Mouse (Mus musculus) lung, embryonic 14.5 days (tissue): Measurements from ENCODE around the gene Cep68. TPM values are rescaled to one million over a fixed set of nuclear protein-coding genes. Genes with fewer than 3 reads are reported as not detected.

Experiments
- ATAC-seq: fragments of 200-750 bp; cut with Nextera tagmentation; 2 replicates; pipeline ENCODE4 v1.8.0; 2017; ENCODE audit warnings: mild to moderate bottlenecking, moderate TSS enrichment, moderate library complexity; ENCODE audit not compliant: insufficient read depth
- DNase-seq: peaks from one replicate; pipeline ENCODE4 v3.0.0-alpha.2; 2015
- H3K27ac ChIP-seq: fragments of 300-500 bp; sonication (generic); 2 replicates; pipeline ENCODE4 v1.5.1; 2014; ENCODE audit warnings: low read depth, mild to moderate bottlenecking, moderate library complexity
- H3K27me3 ChIP-seq: fragments of 300-500 bp; sonication (generic); 2 replicates; pipeline ENCODE4 v1.6.1; 2014; ENCODE audit warnings: low read length, control low read depth; ENCODE audit not compliant: insufficient read depth
- H3K36me3 ChIP-seq: fragments of 300-500 bp; sonication (generic); 2 replicates; pipeline ENCODE4 v1.6.1; 2014; ENCODE audit warnings: control low read depth; ENCODE audit not compliant: insufficient read depth
- H3K4me1 ChIP-seq: fragments of 300-500 bp; sonication (generic); 2 replicates; pipeline ENCODE4 v1.6.1; 2014; ENCODE audit warnings: antibody characterized with exemption, control low read depth; ENCODE audit not compliant: insufficient read depth
- H3K4me2 ChIP-seq: fragments of 300-500 bp; sonication (generic); 2 replicates; pipeline ENCODE4 v1.6.1; 2014; ENCODE audit warnings: mild to moderate bottlenecking
- H3K4me3 ChIP-seq: fragments of 300-500 bp; sonication (generic); 2 replicates; pipeline ENCODE4 v1.5.1; 2014; ENCODE audit warnings: low read depth, low read length
- H3K9ac ChIP-seq: fragments of 300-500 bp; sonication (generic); 2 replicates; pipeline ENCODE4 v1.6.1; 2014
- H3K9me3 ChIP-seq: fragments of 300-500 bp; sonication (generic); 2 replicates; pipeline ENCODE4 v1.6.1; 2016; ENCODE audit warnings: low read depth, low read length, control low read depth
- CTCF ChIP-seq: IDR thresholded peaks from 2 replicates; pipeline ENCODE4 v1.5.1; 2016; ENCODE audit warnings: antibody characterized with exemption, low read depth
- WGBS: fragments of 180-500 bp; shearing (Covaris S2); extraction: QIAGEN DNeasy Blood & Tissue Kit; methylation state at CpG from one replicate; pipeline ENCODE4 v1.1.7; 2014; 5-methylcytosine and 5-hydroxymethylcytosine counted together
- polyA plus RNA-seq: library from polyadenylated mRNA; unstranded; fragments of >200 nt; fragmentation: Nextera tagmentation; extraction: Ambion mirVana; gene quantifications from 2 replicates; pipeline ENCODE4 v1.2.1, GENCODE M21; 2014

Cep68 gene
- polyA plus RNA-seq, 1 experiment from 2014 or later = 46.6 TPM

DNA sequence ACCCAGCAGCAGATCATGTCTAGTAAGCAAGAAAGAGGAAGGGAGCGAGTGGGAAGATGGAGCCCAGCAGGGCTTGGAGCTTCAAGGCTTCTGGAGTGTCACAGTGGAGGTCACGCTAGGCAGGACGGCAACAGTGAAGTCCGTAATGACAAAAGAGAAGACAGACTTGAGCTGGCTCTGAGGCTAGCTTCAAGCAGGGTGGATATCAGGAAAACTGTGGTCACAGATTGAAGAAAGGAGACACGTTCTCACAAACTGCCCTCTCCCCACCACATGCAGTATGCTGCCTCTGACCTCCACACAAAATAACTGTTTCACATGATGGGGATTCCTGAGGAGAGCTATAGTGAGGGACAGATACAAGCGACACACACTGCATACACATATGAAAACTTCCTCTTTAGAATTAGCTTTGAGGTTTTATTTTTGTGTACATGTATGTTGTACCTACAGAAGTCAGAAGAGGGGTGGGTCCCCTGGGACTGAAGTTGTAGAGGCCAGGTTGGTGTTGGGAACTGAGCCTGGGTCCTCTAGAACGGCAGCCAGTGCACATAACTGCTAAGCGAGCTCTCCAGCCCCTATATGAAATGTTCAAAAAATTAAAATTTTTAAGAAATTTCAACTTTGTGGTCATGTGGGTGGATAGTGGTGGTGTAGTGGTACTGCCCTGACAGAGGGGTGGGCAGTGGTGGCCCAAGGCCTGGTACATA is 1.9 kb downstream of the Cep68 start:
- H3K36me3 ChIP-seq = peaks cover 33% of the 10 kb centered on the region; the same call in 1 of the 2 replicates
- ATAC-seq = no peak
- no peaks in the 10 kb centered on the region for H3K27me3 ChIP-seq
- 75% methylated on average over 8 of the region's 8 CpGs for WGBS
- H3K27ac ChIP-seq = no peak overlapping the region; the same call in 1 of the 2 replicates
- TF ChIP-seq CTCF = no peak
- peak overlapping the region; percentile 97; the same call in 1 of the 2 replicates for H3K4me3 ChIP-seq
- peaks cover 8% of the 10 kb centered on the region for H3K4me1 ChIP-seq
- H3K4me2 ChIP-seq = peak overlapping the region; percentile 88
- no peak for DNase-seq
- H3K9ac ChIP-seq = no peak overlapping the region
- H3K9me3 ChIP-seq = no peaks in the 10 kb centered on the region

DNA sequence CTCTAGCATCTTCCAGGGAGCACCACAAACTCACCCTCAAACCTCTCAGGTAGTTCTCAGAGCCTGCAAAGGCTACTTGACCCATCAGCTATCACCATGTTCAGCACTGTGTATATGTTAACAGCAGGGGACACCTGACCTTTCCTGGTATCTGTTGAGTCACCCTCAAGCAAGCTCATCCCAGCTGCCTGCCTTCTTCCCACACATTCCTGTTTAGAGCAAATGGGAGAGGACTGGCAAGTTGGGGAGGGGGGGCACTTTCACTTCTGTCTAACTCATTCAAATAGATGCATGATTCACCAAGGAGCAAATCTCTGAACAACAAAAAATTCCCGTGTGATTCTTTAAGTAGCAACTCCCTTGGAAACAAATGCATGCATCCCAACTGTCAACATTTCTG is 2.6 kb downstream of the Cep68 start:
- TF ChIP-seq CTCF = no peak
- DNase-seq (no peak), ATAC-seq (no peak)
- Histone ChIP-seq H3K9me3 (no peaks in the 10 kb centered on the region), H3K9ac (no peak overlapping the region), H3K27ac (no peak overlapping the region), H3K4me2 (peak overlapping the region; percentile 88; the same call in 1 of the 2 replicates), H3K36me3 (peaks cover 37% of the 10 kb centered on the region), H3K27me3 (no peaks in the 10 kb centered on the region), H3K4me1 (peaks cover 8% of the 10 kb centered on the region), H3K4me3 (no peak overlapping the region)
- WGBS = 41% methylated on average over 1 of the region's 1 CpGs

DNA sequence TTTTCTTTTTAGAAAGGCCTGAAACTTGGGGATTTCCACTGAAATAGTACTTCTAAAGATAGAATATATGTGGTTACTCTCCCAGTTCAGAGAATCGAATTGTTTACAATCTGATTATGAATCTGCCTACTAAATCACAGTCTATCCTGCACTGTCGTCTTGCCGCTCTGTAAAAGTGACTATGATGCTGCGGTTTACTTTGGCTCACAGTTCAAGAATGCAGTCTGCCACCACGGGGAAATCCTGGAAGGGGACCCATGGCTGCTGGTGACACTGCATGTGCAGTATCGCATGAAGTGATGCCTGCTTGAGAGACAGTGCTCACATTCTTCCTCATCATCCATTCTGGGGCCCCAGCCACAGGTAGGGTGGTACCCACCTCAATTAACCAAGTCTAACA is 3.9 kb downstream of the Cep68 start:
- Histone ChIP-seq H3K4me3 (no peak overlapping the region), H3K36me3 (peaks cover 50% of the 10 kb centered on the region), H3K27me3 (no peaks in the 10 kb centered on the region), H3K27ac (no peak overlapping the region), H3K9ac (no peak overlapping the region), H3K4me1 (peaks cover 8% of the 10 kb centered on the region), H3K9me3 (no peaks in the 10 kb centered on the region), H3K4me2 (no peak overlapping the region)
- DNase-seq (no peak), ATAC-seq (no peak)
- 75% methylated on average over 6 of the region's 6 CpGs for WGBS
- no peak for TF ChIP-seq CTCF

DNA sequence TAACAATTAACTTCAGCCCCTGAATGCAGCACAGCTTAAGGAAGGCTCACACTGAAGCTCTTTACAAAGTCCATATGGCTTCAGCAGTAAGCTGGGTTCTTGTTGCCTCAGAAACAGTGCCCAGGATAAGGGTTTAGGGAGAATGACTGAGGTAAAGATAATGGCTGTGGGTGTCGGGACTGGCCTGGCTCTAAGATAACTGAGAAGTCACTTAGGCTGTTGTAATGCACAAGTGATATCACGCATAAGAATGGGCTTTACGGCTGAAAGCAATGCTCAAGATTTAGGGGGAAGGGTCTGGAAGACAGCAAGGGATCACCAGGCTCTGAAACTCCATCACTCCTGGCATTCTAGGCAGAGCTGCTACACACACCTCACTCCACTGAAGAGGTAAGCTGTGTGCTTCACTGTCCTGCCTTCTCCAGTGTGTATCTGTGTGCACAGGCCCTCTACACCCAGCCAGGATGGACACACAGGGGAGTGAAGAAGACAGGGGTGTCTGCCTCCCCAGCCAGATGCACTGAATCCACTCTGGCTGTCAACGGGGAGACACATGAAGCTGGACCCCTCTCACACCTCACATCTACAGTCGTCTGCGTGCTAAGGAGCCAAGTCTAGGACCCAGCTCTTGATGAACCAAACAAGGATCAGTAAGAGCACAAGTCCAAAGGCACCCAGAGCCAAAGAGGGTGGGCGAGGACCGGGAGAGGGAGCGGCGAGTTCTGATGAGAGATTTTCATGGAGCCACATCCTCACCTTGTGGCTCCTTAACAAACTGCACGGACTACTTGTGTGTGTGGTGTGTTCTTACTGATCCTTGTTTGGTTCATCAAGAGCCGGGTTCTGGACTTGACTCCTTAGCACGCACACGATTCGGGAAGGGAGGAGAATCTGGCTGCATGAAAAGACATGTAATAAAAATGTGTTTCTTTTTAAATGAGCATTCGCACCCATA is 4.6 kb downstream of the Cep68 start:
- H3K4me3 ChIP-seq = no peak overlapping the region
- H3K9ac ChIP-seq = no peak overlapping the region
- no peaks in the 10 kb centered on the region for H3K9me3 ChIP-seq
- DNase-seq (no peak), ATAC-seq (no peak)
- H3K4me1 ChIP-seq = peaks cover 8% of the 10 kb centered on the region
- no peak for TF ChIP-seq CTCF
- H3K4me2 ChIP-seq = no peak overlapping the region
- 82% methylated on average over 16 of the region's 16 CpGs for WGBS
- peaks cover 57% of the 10 kb centered on the region for H3K36me3 ChIP-seq
- H3K27me3 ChIP-seq = no peaks in the 10 kb centered on the region
- H3K27ac ChIP-seq = no peak overlapping the region

DNA sequence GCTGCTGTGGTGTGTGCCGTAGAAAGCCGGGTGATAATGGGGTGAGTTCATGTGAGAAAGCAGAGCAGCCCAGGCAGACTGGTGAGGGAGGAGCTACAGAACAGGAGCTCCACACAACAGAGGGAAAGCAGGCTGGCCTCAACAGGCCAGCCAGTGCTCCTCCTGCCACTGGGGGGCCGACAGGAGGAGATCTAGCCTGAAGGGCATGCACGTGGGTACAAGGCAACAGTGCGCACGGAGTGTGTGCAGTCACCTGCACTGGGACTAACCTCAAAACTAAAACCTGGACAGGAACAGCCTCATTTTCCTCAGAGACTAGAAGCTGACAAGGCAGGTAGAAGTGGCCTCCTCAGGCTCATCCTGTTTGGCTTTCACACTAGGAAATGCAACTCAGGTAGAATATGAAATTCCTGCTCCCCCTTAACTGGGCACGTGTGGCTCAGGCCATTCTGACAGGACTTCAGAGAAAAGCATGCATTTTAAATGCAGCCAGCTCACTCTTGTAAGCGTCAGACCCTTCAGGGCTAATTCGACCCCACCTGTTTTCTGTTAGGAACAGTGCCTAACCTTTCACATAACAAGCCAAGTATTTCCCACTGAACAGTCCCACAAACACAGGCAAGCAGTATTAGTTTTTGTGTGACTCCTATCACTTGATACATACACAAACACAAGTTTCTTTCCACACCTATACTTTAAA is 5.9 kb downstream of the Cep68 start:
- Histone ChIP-seq H3K36me3 (peaks cover 70% of the 10 kb centered on the region), H3K9ac (no peak overlapping the region), H3K4me2 (no peak overlapping the region), H3K27ac (no peak overlapping the region), H3K4me3 (no peak overlapping the region), H3K4me1 (peaks cover 8% of the 10 kb centered on the region), H3K9me3 (no peaks in the 10 kb centered on the region), H3K27me3 (no peaks in the 10 kb centered on the region)
- TF ChIP-seq CTCF = peak; percentile 30; the same call in 1 of the 2 replicates
- 51% methylated on average over 9 of the region's 9 CpGs for WGBS
- DNase-seq = no peak
- ATAC-seq = no peak; the same call in 1 of the 2 replicates

DNA sequence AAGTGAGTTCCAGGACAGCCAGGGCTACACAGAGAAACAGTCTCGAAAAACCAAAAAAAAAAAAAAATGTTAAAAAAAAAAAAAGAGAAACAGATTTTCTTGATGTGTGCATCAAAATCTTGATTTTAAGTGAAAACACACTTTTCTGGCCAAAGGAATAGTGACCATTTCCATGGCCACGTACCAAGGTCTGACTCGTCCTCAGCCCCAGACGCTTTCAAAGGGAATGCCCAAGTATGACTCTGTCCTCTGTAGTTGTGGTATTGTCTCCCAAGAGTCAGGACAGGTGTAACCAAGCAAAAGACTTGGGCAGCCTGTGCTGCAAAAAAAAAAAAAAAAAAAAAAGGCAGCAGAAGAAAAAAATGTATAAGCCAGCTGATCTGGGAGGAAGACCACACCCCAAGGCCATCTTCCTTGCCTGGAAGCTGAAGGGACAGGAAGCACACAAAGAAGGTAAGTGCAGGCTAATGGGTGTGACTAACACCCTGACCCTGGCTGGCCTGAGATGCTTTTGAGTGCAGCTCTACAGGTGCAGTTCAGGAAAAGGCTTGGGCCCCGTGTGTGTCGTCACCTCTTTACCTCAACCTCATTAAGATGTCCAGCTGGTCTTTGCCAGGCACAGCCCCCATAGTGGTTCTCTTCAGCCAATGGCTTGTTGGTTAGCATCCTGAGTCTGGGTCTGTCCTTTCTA is 6.7 kb downstream of the Cep68 start:
- DNase-seq = no peak
- Histone ChIP-seq H3K9me3 (no peaks in the 10 kb centered on the region), H3K4me2 (no peak overlapping the region), H3K4me1 (peaks cover 8% of the 10 kb centered on the region), H3K27ac (no peak overlapping the region), H3K27me3 (no peaks in the 10 kb centered on the region), H3K36me3 (peaks cover 77% of the 10 kb centered on the region), H3K9ac (no peak overlapping the region), H3K4me3 (no peak overlapping the region)
- 82% methylated on average over 6 of the region's 6 CpGs for WGBS
- no peak for ATAC-seq
- no peak for TF ChIP-seq CTCF
